Mouse (Mus musculus): ENCODE data around the gene Fbxw2.
"Not testable (repeated sequence)": the region's sequence is repeated elsewhere in the genome, so short reads cannot be mapped to it uniquely, and the experiment has no call there.

Fbxw2 gene

DNA sequence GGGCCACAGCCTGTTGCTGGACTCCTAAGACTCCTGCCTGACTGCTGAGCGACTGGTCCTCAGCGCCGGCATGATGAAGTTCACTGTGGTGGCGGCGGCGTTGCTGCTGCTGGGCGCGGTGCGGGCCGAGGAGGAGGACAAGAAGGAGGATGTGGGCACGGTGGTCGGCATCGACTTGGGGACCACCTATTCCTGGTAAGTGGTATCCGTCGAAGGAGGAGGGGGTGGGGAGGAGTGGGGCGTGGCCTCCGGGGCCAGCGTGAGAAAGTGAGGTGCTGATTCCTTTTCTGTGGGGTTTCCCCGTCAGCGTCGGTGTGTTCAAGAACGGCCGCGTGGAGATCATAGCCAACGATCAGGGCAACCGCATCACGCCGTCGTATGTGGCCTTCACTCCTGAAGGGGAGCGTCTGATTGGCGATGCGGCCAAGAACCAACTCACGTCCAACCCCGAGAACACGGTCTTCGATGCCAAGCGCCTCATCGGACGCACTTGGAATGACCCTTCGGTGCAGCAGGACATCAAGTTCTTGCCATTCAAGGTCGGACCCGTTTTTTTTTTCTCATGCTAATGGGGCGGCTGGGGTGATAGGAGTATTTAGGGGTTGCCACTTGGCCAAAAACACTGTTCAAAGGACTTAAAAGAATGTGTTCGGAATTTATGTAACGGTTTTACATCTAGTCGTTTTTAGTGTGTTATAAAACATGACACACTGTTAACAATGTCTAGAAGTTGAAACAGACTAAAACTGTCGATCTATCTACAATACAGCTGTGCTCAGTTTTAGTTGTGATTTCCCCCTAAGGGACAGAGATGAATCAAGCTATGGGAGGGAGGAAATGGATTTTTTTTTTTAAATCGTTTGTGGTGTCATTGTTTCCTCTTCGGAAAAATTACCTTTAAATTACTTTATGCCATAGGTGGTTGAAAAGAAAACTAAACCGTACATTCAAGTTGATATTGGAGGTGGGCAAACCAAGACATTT, 53.6 kb downstream of the Fbxw2 start:
- no peak for DNase-seq (ENCODE audit: low spot score in 2 of 2)

DNA sequence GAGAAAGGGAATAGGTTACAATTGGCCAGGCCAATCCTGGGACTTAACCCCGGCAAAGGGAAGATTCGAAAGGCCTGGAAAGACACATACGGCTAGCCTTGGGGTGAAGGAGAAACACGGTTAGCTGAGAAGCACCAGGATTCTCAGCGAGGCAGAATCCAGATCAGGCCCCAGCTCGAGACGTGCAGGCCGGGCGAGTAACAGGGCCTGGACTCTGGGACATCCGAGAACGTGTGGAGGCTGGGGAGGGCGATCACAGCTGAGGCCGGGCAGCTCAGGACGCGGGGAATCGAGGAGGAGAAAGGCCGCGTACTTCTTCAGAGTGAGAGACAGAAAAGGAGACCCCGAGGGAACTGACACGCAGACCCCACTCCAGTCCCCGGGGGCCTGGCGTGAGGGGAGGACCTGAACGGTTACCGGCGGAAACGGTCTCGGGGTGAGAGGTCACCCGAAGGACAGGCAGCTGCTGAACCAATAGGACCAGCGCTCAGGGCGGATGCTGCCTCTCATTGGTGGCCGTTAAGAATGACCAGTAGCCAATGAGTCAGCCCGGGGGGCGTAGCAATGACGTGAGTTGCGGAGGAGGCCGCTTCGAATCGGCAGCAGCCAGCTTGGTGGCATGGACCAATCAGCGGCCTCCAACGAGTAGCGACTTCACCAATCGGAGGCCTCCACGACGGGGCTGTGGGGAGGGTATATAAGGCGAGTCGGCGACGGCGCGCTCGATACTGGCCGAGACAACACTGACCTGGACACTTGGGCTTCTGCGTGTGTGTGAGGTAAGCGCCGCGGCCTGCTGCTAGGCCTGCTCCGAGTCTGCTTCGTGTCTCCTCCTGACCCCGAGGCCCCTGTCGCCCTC, 54.5 kb downstream of the Fbxw2 start, which contains the start of gene Hspa5:
Hspa5 (plus strand) TSS at position 603 of the 859 bp plus-strand sequence.
- peak; percentile 100 for DNase-seq (ENCODE audit: low spot score in 2 of 2)

DNA sequence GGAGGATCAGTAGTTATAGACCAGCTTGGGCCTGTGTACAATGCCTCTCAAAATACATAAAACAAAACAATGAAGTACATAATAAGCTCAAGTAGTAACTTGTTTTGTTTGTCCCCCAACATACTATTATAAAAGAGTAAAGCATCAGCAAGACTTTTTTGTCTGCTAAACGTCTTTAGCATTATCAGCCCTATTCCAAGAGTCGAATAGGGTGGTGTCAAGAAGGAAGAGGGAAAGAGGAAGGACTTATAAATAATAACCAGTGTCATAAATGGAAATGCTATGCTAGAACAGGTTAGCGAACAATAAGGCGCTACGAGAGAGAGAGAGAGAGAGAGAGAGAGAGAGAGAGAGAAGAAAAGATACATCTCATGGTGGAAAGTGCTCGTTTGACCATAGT, 55.2 kb downstream of the Fbxw2 start:
- DNase-seq (ENCODE audit: low spot score in 2 of 2), result no peak

DNA sequence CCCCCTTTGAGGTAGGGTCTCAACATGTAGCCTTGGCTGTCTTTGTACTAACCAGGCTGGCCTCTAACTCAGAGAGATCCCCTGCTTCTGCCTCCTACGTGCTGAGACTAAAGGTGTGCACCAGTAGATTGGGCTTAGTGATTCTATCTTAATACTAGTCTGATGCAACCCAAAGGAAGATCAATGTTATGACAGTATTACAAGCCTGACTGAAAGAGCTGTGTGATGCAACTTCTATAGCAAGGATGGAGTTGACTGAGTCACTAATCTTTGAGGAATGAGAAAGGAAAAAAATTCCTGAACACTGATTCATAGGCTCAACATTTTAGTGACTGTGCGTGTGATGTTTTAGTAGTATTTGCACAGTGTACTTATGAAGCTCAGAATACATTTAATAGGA, 56.1 kb downstream of the Fbxw2 start:
- no peak for DNase-seq (ENCODE audit: low spot score in 2 of 2)

DNA sequence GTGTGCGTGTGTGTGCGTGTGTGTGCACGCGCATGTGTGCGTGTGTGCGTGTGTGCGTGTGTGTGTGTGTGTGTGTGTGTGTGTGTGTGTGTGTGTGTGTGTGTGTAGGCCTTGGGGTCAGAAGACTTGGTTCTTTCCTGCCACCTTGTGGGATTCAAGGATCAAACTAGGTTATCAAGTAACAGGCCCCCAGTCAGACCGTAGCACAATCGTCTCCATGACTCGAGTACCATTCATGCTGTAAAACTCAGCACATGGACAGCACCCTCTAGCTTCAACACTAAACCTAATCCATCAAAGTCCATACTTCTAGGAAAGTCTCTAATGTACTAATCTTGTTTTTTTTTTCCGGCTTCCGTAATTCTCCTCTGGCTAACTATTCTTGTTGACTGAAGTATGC, 61.3 kb downstream of the Fbxw2 start:
- DNase-seq (ENCODE audit: low spot score in 2 of 2), result no peak

DNA sequence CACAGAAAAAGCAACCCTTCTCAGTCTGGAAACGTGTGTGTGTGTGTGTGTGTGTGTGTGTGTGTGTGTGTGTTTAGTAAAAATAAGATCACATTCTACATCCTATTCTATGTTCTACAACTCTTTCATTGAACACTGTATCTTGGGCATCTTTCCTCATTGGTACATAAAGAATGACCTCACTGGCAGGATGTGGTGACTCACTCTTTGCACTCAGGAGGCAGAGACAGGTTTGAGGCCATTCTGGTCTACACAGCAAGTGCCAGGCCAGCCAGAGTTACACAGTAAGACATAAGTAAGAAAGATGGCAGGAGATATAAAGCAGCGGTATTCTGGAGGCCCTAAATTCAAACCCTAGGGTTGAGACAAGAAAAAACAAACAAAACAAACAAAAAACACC, 63.2 kb downstream of the Fbxw2 start:
- no peak for DNase-seq (ENCODE audit: low spot score in 2 of 2)

DNA sequence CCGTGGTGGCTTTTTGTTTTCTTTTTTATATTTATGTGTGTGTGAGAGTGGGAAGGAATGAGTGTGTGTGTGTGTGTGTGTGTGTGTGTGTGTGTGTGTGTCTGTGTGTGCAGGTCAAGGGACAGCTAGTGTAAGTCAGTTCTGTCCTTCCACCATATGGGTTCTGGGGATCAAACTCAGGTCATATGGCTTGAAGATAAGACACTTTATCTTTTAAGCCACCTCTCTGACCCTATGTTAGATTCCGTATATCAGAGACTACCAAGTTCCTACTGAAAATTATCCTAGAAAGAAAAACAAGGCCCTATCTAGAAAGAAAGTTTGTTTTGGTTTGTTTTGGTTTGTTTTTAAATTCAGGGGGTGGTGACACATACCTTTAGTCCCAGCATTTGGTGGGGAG, 63.9 kb downstream of the Fbxw2 start:
- DNase-seq (ENCODE audit: low spot score in 2 of 2), result no peak

DNA sequence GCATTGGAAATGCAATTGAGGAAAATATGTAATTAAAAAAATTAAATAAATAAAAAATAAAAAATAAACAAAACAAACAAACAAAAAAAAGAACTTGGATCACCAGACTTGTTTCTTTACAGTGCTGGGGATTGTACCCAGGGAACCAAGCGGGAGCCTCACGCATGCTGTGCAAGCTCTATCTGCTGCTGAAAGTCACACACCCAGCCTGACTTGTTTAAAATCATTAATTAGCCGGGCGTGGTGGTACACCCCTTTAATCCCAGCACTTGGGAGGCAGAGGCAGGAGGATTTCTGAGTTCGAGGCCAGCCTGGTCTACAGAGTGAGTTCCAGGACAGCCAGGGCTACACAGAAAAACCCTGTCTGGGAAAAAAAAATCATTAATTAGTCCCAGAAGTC, 64.8 kb downstream of the Fbxw2 start:
- DNase-seq (ENCODE audit: low spot score in 2 of 2), result not testable (repeated sequence)

DNA sequence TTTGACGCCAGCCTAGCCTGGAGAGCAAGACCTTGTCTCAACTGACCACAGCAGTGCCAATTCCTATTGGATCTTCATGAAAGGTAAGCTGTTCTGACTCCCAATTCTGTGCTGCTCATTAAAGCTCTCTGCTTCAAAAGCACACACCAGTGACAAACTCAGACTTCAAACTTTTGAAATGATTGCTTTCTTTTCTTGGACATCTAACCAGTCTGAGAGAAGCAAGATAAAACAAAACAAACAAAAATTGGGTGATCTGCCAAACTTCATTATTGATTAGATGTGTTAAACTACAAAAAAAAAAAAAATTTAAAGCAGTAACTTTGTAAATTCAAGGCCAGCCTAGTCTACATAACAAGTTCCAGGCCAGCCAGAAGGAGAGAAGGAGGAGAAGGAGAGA, 68.8 kb downstream of the Fbxw2 start:
- no peak for DNase-seq (ENCODE audit: low spot score in 2 of 2)

DNA sequence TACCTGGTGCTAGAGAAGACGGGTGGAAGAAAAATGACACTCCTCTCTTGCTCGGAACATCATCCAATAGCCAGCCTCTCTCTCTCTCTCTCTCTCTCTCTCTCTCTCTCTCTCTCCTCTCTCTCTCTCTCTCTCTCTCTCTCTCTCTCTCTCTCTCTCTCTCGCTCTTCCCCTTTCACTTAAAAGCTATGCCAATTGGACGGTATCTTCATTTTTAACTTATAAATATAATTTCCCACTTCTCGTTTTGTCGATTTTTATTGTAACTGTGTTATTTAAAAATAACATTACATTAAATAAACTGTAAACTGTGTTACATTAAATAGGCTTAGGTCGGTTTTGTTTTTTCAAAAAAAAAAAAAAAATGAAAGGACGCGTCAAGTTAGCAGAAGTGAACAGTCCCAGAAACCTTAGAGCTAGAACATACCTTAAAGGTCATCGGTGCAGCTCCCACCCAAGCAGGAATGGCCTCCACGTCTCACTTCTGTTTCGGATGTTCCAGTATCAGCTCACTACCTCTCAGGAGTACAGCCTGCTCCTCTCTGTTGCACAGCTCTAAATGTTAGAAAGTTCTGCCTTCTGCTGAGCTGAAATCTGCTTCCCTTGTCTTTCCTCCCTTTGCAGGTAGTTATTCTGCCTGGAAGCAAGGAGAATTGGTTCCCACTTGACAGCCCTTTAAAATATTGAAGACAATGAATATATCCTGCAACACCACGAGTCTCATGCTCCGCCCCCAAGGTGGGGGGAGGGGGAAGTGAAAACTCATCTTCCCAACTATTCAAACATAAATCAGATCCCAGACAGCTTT, 71.4 kb downstream of the Fbxw2 start, which contains the start of gene Gapvd1:
Gapvd1 (minus strand) TSS at position 682 of the 808 bp plus-strand sequence.
- peak in 1 of 2 experiments; percentile 9 for DNase-seq (ENCODE audit: low spot score in 2 of 2)
